Comparison of ENCODE assay signal across 16 mouse cellular contexts in genomic region chr4:125241577-125242262, GRCm38 (mm10).
"Had no signal": no experiment of that assay in that cellular context is flagged by ENCODE, and none has a peak within 500 bp of the region (broad histone marks: within the 10 kb centered on the region; RNA-seq: fewer than 3 reads in every experiment).

No protein-coding gene starts in this region.

- H3K4me1 ChIP-seq: kidney, embryonic 15.5 days; liver, embryonic 13.5 days had no signal

- ATAC-seq: lung, postnatal 0 days had no signal

- H3K27me3 ChIP-seq: liver, embryonic 13.5 days had no signal

- H3K9ac ChIP-seq: kidney, embryonic 15.5 days; liver, embryonic 13.5 days; lung, embryonic 14.5 days had no signal

- DNase-seq: kidney, adult 8-10 months; kidney, postnatal 10 days; kidney, postnatal 36 days; layer of hippocampus, postnatal 36 days; liver, embryonic 13.5 days; lung, embryonic 14.5 days; midbrain, embryonic 14.5 days; retina, postnatal 1 day; right cerebral cortex, postnatal 25 days; thymus, adult 18-20 months; thymus, postnatal 36 days had no signal

- H3K9me3 ChIP-seq: kidney, embryonic 15.5 days; liver, embryonic 13.5 days had no signal

- H3K36me3 ChIP-seq: kidney, embryonic 15.5 days; liver, embryonic 13.5 days had no signal

- H3K4me2 ChIP-seq: kidney, embryonic 15.5 days; liver, embryonic 13.5 days; lung, embryonic 14.5 days had no signal

- H3K27ac ChIP-seq: kidney, embryonic 15.5 days; left cerebral cortex, adult 2 months; liver, embryonic 13.5 days; macrophage had no signal

- H3K4me3 ChIP-seq: kidney, embryonic 15.5 days; left cerebral cortex, adult 2 months; liver, embryonic 13.5 days; myocyte had no signal
